Mouse (Mus musculus) cortical plate, adult 2 months (tissue): ENCODE results near the gene Zfand2b.

Source experiments
- CTCF ChIP-seq: fragments of 200-500 bp; IDR thresholded peaks from 2 replicates; pipeline ENCODE4 v1.5.1; 2011; ENCODE audit warnings: mild to moderate bottlenecking, control low read depth, low read length; ENCODE audit not compliant: insufficient read depth; ENCODE audit errors: extremely low read depth
- POLR2A ChIP-seq: fragments of 200-500 bp; IDR thresholded peaks from 2 replicates; pipeline ENCODE4 v1.6.1; 2011; ENCODE audit warnings: mild to moderate bottlenecking, low read length, control low read depth; ENCODE audit not compliant: insufficient read depth; ENCODE audit errors: extremely low read depth

DNA sequence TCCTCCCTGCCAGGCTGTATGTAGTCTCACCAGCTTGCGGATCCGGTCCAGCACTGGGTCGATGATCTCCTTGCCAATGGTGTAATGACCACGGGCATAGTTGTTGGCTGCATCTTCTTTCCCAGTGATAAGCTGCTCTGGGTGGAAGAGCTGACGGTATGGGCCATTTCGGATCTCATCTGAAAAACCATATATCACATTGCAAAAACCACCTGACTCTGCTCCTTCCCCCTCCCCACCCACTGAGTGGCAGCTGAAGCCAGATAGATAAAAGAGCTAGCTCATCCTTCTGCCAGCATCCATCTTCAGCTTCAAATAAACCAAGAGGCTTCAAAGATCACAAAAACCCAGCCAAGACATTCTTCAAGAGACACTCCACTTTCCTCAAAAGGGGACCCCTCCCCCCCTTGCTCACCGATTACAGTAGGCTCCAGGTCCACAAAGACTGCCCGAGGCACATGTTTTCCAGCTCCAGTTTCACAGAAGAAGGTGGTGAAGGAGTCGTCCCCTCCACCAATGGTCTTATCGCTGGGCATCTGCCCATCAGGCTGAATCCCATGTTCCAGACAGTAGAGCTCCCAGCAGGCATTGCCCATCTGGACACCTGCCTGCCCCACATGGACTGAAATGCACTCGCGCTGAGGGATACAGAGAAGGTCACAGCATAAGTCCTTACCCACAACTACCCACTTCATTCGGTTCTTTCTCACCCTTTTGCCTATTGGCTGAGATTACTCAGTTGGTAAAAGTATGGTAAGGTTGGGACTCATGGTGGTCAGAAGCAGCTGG, 48.5 kb downstream of the Zfand2b start:
- TF ChIP-seq CTCF (no peak), POLR2A (0 out of 2 replicates have a peak, but pooled peaks have one; percentile 5)
